Mouse (Mus musculus) cerebellum, adult 11-12 months (tissue): Measurements from ENCODE around the gene Tor1aip2.

Experiments used
- DNase-seq: peaks from one replicate; pipeline ENCODE4 v3.0.0; 2022

Tor1aip2 gene

GRCm38 (mm10) chr1:156041451-156042241, 6.4 kb downstream of the Tor1aip2 start:
- no peak for DNase-seq

GRCm38 (mm10) chr1:156042481-156042880, 7.3 kb downstream of the Tor1aip2 start:
- no peak for DNase-seq

GRCm38 (mm10) chr1:156043027-156043426, 7.8 kb downstream of the Tor1aip2 start:
- no peak for DNase-seq

GRCm38 (mm10) chr1:156044211-156044611, 9.0 kb downstream of the Tor1aip2 start:
- DNase-seq, result no peak

- DNase-seq, result peak; percentile 53
These were observed 11.5 kb downstream of the Tor1aip2 start for GRCm38 (mm10) chr1:156046688-156047087.

- DNase-seq, result no peak
These were observed 23.0 kb downstream of the Tor1aip2 start for GRCm38 (mm10) chr1:156058207-156058606.

GRCm38 (mm10) chr1:156062193-156062592, 27.0 kb downstream of the Tor1aip2 start:
- DNase-seq, result no peak

GRCm38 (mm10) chr1:156066133-156066532, 30.9 kb downstream of the Tor1aip2 start:
- DNase-seq, result no peak

- no peak for DNase-seq
These were observed 34.9 kb downstream of the Tor1aip2 start for GRCm38 (mm10) chr1:156070106-156070505.

GRCm38 (mm10) chr1:156073169-156073821, 38.1 kb downstream of the Tor1aip2 start:
- no peak for DNase-seq

GRCm38 (mm10) chr1:156074575-156074974, 39.4 kb downstream of the Tor1aip2 start:
- no peak for DNase-seq

GRCm38 (mm10) chr1:156076474-156076873, 41.3 kb downstream of the Tor1aip2 start:
- no peak for DNase-seq

- no peak for DNase-seq
These were observed 42.5 kb downstream of the Tor1aip2 start for GRCm38 (mm10) chr1:156077655-156078054.

GRCm38 (mm10) chr1:156084603-156085002, 49.4 kb downstream of the Tor1aip2 start:
- no peak for DNase-seq

GRCm38 (mm10) chr1:156085770-156086169, 50.6 kb downstream of the Tor1aip2 start:
- no peak for DNase-seq

GRCm38 (mm10) chr1:156087586-156087985, 52.4 kb downstream of the Tor1aip2 start:
- DNase-seq, result no peak

- DNase-seq, result no peak
These were observed 54.4 kb downstream of the Tor1aip2 start for GRCm38 (mm10) chr1:156089561-156089960.

- no peak for DNase-seq
These were observed 54.8 kb downstream of the Tor1aip2 start for GRCm38 (mm10) chr1:156090042-156090441.

- no peak for DNase-seq
These were observed 56.6 kb downstream of the Tor1aip2 start for GRCm38 (mm10) chr1:156091811-156092210.

- DNase-seq, result no peak
These were observed 68.6 kb downstream of the Tor1aip2 start for GRCm38 (mm10) chr1:156103763-156104162.

GRCm38 (mm10) chr1:156105381-156105780, 70.2 kb downstream of the Tor1aip2 start:
- no peak for DNase-seq

- DNase-seq, result no peak
These were observed 72.2 kb downstream of the Tor1aip2 start for GRCm38 (mm10) chr1:156107424-156107823.

GRCm38 (mm10) chr1:156108400-156108799, 73.2 kb downstream of the Tor1aip2 start:
- DNase-seq, result no peak

- no peak for DNase-seq
These were observed 75.9 kb downstream of the Tor1aip2 start for GRCm38 (mm10) chr1:156111090-156111489.
